Mouse (Mus musculus) retina, postnatal 7 days (tissue): ENCODE results near the gene Lactb.

Source experiments
- DNase-seq: peaks from one replicate; pipeline ENCODE4 v3.0.0-alpha.2; 2012; ENCODE audit warnings: low read depth, low spot score

The Lactb gene

GRCm38 (mm10) chr9:66975239-66975645 is at the start of gene Lactb:
Gene Lactb (minus strand): TSS chr9:66975484.
- DNase-seq = peak; percentile 82

DNA sequence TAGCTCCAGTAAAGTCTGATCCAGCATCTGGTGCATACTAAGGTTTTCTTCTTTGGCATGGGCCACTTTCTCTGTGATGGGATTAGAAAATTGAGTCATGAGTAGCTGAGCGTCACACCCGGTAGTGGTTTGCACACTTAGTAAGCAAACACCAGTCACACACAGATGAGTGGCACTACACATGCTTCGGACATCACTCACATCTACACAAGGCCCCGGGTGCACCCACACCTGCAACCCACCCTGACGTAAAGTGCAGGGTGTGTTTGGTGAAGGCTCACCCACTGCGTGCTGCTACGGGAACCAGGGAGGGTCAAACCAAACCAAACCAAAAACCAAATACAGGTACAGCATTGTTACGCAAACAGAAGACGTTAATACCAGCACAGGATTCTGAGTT is 48.1 kb upstream of the Lactb start:
- no peak for DNase-seq

DNA sequence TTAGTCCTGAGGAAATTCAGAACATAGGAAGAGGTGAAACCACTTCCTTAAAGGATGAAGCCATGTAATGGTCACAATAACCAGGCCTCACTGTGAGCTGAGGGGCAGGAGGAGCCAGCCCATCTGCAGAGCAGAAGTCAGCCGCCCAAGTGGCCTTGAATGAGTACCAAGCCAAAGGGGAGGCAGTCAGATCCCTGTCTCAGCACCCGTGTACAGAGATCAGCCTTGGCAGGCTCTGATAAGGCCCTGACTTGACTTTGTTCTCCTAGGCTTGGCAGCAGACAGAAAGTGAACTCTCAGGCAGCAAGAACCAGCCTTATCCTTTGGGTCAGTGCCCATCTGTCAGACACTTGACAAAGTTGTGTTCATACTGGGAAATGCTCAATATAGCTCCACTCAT is 44.8 kb upstream of the Lactb start:
- DNase-seq = no peak

- no peak for DNase-seq
Measured at GRCm38 (mm10) chr9:67013501-67013900, 38.2 kb upstream of the Lactb start.

GRCm38 (mm10) chr9:67012470-67012869 is 37.2 kb upstream of the Lactb start:
- DNase-seq = no peak

GRCm38 (mm10) chr9:67011483-67011882 is 36.2 kb upstream of the Lactb start:
- no peak for DNase-seq

DNA sequence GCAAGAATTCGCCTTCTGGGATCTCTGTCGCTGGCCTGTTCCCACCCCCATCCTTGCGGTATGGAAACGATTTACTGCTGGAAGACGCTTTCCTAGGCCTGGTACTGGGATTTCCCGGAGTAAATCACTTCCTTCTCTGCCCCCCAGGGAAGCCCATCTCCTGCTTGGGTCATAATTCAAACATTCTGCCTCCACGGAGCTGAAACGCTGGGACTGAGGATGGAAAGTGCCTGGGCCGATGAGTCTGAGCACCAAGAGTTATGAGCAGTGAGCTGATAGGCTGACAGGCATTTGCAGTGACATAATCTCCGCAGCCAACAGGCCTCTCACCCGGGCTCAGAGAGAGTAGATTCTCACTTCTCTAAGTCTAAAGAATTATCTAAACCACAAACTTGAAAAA is 33.5 kb upstream of the Lactb start:
- DNase-seq = no peak

- no peak for DNase-seq
Measured at GRCm38 (mm10) chr9:67006376-67006775, 31.1 kb upstream of the Lactb start.

DNA sequence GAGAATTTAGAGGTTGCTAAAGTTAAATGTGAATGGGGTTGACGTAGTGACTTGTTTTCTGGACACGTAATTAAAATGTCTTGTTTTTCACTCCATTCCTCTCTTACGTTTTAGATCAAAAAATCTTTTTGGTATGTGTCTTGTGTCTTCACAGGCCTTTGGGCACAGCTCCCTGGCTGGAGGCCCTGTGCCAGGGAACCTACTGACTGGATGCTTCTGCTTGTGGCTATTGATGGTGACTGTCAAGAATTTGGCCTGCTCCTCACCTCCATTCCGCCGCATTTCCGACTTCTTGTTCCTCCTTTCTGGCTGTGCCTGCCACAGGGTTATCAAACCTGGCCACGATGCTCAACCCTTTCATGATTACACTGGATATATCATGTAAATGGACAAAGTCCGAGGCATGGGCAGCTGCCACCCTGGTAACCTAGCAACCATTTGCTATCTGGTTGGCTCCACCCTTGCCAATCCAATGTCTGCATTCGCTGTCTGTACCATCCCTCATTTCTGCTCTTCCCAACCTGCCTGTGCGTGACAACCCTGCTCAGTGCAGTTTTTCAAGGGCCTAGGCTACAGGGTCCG is 30.0 kb upstream of the Lactb start:
- no peak for DNase-seq

- DNase-seq = no peak
Measured at GRCm38 (mm10) chr9:67003656-67004055, 28.4 kb upstream of the Lactb start.

GRCm38 (mm10) chr9:67003156-67003555 is 27.9 kb upstream of the Lactb start:
- no peak for DNase-seq

GRCm38 (mm10) chr9:67001506-67001905 is 26.2 kb upstream of the Lactb start:
- DNase-seq = no peak

GRCm38 (mm10) chr9:67001050-67001449 is 25.8 kb upstream of the Lactb start:
- DNase-seq = peak; percentile 79

DNA sequence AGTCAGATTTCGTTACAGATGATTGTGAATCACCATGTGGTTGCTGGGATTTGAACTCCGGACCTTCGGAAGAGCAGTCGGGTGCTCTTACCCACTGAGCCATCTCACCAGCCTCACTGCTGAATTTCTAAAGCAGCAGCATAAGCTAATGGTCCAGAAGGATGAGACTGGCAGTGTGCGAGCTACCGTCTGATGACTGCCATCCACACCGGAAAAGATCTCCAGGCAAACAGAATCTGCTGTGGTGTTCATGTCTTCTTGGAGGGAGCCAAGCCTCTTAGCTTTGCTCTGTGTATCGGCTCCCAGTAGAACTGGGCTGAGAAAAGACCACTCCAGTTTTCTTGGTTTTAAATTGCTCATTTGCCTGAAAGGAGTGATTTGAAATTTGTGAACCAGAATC is 24.4 kb upstream of the Lactb start:
- no peak for DNase-seq

- no peak for DNase-seq
Measured at GRCm38 (mm10) chr9:66991750-66992410, 16.6 kb upstream of the Lactb start.

DNA sequence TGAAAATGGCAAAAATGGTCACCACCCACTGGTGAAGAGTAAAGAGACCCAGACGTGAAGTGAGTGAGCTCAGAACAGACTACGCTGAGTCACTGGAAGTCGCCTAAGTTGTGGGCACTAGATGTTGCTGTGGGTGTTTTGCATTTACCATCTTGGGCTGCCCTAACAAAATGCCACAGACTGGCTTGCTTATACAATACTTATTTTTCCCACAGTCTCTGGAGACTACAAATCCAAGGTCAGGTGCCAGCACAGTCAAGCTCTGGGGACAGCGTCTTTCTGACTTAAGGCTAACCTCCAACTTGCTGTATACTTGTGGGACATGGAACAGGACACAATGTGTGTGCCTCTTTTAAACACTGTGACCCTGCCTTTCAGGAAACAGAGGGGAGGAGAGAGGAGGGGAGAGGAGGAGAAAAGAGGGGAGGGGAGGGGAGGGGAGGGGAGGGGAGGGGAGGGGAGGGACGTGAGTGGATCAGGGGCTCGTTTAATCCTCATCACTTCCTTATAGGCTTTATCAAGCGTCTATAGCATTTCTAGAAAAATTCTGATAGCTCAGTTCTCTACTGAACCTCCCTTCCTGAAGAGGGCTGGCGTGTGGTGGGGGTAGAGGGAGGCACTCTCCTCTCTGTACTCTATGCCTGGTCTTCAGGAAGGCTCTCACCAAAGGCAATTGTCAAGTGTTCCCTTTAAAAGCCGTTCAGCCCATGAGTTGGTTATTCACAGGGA is 15.9 kb upstream of the Lactb start:
- no peak for DNase-seq

DNA sequence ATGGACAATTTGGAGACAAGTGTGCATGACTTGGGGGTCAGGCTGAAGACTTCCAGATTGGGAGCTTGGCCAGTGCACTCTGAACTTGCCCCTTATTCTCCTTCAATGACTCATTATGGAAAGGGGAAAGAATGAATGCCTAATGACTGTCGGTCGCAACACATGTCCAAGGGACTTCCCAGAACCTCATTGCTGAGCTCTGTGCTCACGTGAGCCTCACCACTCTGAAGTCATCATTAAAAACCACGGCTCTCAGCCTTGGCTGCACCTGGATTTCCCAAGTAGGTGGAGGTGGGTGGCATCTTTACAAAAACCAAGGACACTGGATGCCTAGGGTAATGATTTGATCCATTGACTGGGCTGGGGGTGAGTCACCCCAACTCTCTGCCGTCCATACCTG is 14.8 kb upstream of the Lactb start:
- DNase-seq = no peak

DNA sequence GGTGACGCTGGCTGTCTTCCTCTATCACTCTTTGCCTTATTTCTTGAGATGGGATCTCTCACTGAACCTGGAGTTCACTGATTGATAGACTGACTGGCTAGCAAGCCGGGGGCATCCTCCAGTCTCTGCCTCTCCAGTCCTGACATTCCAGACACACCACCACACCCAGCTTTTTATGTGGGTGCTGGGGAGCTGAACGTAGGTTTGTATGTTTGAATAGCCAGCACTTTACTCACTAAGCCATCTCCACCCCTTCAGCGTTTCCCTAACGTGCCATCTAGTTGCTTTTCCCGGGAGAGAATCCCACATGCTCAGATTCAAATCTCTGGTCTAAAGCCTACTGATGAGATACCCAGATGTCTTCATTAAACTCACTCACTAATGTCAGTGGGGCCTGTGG is 14.3 kb upstream of the Lactb start:
- no peak for DNase-seq

DNA sequence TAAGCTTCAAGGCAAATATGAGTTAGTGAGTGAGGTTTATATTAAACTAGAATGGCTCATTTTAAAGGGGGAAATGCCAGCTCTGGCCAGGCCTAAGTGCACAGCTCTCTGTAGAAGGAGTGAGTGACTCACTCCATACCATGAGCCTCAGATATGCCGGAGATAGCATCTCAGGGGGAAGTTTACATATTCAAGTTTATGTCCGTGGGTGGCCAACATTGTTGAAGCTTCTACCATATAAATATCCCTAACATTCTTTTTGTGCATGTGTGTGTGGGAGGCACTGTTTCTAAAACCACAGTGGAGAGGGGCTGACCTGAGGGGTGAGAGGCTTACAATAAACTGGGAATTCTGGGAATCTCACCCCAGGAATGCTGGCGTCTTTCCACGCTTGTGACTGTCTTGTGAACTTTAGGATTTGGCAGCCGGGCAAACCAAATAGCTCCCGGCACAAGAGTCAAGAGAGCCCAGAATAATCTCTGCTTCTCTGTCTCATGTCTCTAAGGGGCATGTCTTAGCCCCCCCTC is 13.7 kb upstream of the Lactb start:
- DNase-seq = no peak

DNA sequence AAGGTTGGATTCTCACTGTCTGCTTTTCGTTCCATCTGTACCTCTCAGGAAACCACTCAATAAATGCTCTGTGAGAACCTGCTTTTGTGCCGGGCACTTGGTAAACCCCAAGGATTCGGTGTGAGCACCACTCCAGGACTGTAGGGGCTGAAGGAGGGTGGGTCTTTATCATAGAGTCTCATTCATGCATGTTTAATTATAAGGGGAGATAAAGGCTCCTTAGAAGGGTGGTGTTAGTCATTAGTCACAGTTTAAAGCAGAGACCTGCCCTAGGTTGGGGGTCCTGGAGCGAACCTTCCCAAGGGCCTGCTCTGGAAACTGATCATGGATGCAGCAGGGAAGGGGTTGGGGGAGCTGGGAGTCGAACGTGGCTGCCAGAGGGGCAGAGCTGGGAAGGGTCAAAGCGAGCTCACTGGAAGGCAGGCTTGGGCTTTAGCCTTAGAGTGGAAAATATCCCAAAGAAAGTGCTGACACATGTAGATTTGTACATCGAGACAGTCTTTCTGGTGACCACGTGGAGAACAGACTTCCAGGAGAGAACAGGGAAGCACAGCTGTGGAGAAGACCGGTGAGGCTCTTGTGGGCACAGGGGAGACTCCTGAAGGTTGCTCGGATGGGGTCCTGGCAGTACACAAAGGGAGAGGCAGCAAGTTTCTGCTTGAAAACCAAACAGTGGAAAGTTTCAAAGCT is 13.1 kb upstream of the Lactb start:
- DNase-seq = no peak

- no peak for DNase-seq
Measured at GRCm38 (mm10) chr9:66985377-66985776, 10.1 kb upstream of the Lactb start.

DNA sequence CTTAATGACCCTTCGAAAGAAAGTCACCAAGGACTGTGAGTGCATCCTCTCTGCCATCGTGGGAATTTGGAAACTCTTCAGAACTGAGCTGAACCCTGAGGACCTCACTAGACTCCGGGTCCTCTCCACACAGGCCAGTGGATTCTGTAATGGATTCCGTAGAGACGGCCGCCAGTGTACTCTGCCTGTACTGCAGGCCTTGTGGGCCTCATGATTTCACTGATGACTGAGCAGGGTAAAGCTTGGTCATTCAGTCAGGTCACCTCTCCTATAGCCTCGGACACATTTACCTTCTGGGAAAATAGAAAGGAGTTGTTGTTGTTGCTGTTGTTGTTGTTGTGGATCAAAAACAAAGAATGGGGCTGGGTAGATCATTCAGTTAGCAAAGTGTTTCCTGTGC is 6.8 kb upstream of the Lactb start:
- DNase-seq = no peak
